Mouse (Mus musculus) spleen, embryonic (tissue): ENCODE data around the gene Gm12185.
"Not testable (repeated sequence)": the region's sequence is repeated elsewhere in the genome, so short reads cannot be mapped to it uniquely, and the experiment has no call there.

Source experiments
- CTCF ChIA-PET: fragments of 350-600 bp; sonication (Branson Sonifier 250); formaldehyde crosslinking; loops from one replicate; lab custom pipeline; 2022; lab: Charles Lee

Gm12185 gene

DNA sequence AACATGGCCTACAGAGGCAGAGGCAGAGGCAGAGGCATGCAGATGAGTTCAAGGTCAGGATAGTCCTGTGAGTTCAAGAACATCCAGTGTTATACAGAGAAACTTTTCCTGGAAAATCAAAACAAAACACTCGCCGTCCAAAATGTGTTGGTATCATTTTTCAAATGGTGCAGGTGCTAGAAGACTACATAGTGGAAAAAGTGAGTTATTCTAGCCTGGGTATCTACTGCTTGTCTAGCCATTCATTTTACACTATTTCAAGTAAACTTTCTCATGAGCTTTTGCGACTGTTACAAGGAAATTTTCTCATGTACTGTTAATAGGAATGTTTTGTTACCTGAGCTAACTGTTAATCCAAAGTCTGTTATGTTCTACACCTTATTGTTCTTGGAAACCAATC is 73.6 kb downstream of the Gm12185 start:
- CTCF ChIA-PET = no interaction called here

DNA sequence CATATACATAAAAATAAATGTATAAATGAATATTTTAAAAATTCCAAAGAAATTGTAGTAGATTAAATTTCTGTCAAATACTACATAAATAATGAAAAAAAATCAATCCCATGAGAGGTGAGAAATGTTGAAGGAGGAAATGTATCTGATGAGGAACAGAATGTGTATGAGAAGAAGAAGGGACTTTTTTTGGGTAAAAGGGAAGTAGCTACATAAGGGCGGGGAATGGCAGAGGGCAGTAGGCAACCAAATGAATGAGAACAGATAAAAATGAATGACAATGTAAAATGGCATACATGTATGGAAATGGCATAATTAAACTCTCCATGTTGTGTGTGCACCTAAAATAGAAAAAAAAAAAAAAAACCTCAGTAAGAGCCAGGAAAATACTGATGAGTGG is 78.4 kb downstream of the Gm12185 start:
- CTCF ChIA-PET = no interaction called here

DNA sequence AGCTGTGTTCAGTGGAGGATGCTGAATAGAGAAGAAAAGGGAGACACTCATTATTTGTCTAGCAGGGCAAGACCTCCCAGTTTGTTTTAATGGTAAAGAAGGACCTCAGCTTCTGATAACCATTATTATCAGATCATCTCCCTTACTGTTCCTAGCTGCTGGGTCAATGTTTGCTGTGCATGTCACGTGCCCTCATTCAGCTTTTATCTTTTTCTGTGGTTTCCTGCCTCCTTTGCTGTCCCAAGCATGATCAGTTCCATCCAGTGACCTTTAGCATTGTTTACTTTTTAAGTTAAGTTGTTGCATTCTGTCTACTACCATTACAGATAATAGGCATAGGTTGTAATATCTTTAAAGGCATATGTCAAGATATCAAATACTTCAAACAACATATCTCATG is 83.6 kb downstream of the Gm12185 start:
- CTCF ChIA-PET = no interaction called here

DNA sequence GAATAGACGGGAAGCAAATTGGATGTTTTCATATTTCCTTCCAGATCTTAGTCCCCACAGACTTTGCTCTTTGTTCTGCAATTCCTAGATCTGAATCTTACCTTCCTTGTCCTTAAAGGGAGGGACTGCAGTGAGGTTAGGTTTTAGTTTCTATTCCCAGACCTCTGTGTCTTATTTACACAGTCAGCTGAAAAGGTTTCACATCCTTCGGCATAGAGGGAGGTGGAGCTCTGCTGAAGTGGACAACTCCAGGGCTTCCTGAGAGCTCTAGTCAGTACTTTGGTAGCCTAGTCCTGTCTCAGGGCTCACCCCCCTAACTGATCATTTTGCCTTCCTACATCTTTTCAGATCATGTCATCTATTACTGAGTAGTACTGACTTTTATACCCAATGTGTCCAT is 90.0 kb downstream of the Gm12185 start, which contains the start of gene Gm5431:
Gene Gm5431, minus strand, starts transcription at position 194 of the 400 bp plus-strand sequence.
- CTCF ChIA-PET = no interaction called here

DNA sequence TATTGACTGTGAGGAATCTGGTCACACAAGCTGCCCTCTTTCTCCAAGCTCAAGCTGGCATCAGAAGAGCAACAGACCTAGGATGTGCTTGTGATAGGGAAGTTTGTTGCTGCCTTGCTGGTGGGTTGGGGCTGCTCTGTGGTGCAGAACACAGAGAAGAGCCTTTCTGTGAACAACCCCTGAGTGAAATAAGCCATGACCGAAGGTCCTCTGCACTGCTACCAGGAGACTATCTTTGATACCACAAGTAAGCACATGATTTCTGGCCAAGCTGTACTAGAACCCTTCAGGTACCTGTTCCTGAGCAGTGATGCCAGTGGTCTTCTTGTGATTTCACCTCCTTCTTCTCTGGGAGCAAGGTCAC is 90.5 kb downstream of the Gm12185 start:
- CTCF ChIA-PET = not testable (repeated sequence)

DNA sequence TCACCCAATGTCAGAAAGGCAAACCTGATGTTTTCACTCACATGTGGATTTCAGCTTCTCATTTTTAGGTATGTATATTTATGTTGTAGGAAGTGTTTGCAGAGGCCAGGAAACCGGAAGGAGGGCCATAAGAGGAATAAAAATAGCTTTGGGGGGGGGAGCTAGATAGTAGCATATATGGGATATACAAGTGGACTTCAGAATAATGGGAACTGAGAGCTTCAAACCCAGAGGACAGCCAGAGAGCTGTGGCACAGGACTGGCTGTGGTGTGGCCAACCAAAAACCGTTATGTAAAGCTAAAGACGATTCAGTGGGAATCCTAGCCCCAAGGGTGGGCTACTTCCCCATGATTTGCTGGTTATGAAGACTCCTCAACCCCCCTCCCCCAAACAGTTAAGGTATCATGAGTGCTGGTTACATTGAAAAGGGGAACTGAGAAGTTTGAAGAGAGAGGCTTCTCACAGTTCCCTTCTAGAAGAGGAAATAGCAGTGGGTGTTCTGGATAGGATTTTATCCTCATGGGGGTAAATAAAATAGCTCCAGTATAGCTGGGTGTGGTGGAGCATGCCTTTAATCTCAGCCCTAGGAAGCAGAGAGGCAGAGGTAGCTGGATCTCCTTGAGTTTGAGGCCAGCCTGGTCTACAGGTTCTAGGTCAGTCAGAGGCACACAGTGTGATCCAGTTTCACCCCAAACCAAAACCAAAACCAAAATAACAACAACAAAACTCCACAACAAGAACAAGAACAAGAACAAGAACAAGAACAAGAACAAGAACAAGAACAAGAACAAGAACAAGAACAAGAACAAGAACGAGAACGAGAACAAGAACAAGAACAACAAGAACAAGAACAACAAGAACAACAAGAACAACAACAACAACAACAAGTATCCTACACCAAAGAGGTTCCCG is 91.1 kb downstream of the Gm12185 start:
- CTCF ChIA-PET = interaction anchor here (0.5 kb wide), 1 partner anchor 66 kb away, joined by 3 read pairs; no protein-coding TSS in a partner anchor

DNA sequence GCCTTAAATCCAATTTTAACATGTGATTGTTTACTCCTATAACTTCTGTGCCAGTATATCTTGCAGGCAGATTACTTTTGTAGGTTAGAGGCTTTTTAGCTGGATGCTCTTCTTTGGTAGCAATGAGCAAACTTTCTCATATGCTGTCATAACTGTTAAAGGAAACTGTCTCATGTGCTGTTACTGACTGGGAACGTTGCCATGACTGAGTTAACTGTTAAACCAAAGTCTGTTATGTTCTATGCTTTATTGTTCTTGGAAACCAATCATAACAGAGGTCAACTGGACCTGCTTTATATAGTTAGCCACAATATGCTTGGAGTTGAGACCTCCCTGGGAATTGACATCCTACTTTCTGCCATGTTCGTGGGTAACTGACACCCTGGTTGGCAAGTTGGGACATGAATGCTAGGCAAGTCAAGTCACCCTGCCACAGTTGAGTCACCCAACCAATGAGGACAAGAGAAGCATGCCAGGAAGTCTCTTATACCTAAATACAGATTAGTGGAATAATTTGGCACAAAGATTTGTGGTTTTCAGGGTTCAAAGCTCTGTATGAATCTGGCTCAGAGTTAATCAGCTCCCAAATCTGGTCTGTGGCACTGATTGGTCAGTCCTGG is 93.1 kb downstream of the Gm12185 start:
- CTCF ChIA-PET = no interaction called here

DNA sequence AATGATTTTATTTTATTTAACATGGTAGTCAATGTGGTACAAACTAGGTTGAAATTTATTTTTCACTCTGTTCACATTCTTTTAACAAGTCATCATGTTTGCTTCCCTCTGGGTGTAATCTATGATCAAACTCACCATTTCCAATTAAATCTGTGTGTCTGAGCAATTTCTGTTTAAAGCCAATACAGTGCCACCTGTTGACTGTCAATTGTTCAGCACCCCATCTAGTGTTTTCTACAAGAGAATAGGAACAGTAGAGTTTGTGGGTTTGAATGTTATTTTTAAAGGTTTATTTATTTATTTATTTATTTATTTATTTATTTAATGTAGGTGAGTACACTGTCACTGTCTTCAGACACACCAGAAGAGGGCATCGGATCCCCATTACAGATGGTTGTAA is 115.3 kb downstream of the Gm12185 start:
- CTCF ChIA-PET = interaction anchor here (0.8 to 2.5 kb wide), 2 partner anchors 216 to 227 kb away, joined by 3 to 8 read pairs; no protein-coding TSS in a partner anchor

DNA sequence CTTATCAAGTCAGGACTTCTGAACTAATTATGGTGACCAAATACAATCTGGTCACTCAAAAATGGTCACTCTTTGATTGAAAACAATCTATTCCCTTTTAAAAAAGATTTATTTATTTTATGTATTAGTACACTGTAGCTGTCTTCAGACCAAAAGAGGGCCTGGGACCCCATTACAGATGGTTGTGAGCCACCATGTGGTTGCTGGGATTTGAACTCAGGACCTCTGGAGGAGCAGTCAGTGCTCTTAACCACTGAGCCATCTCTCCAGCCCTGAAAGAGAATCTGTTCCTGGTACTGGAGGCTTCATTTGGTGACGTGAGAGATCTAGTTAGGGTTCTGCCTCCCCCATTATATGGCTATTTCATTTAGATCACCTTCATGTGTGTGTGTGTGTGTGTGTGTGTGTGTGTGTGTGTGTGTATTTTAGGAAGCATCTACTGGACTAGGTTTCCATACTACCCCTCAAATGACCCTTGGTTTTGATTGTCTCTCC is 116.6 kb downstream of the Gm12185 start:
- CTCF ChIA-PET = interaction anchor here (2.5 kb wide), 1 partner anchor 228 kb away, joined by 8 read pairs; no protein-coding TSS in a partner anchor

DNA sequence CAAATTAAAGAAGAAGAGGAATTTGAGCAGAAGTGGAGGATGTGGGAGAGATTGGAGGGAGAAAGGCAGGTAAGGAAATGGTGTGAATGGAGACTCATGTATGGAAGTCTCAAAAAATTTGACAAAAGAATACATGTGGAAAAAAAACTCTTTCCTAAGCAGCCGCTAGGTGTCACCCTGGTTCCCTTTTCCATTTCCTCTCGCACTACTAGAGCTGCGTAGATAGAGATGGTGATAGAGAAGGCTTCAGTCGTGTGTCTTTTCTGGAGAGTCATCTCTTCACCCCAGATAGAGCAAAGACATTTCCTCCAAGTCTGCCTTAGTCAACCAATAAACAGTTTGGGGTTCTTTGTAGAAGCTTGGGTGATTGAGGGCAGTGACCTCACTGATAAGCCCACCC is 117.6 kb downstream of the Gm12185 start:
- CTCF ChIA-PET = interaction anchor here (0.7 to 2.5 kb wide), 2 partner anchors 223 to 229 kb away, joined by 3 to 8 read pairs; no protein-coding TSS in a partner anchor

DNA sequence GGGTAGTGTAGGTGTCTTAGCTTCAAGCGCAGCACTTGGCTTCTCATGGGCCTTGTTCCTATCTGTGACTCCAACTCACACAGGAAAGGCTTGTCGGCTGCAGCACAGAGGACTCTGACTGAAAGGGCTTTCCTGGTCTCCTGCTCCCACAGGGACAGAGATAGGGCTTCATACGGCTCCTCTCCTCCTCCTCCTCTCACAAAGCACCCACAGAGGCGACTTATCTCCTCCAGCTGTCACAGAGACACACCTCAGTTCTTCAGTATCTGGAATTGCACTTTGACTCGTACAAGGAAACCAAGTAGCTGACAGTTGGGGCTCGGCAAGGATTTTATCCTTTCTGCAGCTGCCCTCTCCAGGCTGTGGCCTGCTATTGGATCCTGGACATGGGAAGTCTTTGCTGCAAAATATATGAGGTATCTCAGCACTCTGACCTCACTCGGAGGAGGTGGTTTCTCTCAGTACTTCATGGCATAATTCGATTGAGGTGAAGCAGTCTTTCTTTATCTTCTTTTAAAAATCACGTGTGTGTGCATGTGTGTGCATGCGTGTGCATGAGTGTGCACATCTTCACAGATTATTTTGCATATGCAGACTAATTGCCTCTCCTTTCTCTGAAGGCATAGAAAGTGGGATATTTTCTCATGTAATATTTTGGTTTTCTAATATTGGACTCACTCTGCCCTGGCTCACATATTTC is 118.3 kb downstream of the Gm12185 start:
- CTCF ChIA-PET = no interaction called here

DNA sequence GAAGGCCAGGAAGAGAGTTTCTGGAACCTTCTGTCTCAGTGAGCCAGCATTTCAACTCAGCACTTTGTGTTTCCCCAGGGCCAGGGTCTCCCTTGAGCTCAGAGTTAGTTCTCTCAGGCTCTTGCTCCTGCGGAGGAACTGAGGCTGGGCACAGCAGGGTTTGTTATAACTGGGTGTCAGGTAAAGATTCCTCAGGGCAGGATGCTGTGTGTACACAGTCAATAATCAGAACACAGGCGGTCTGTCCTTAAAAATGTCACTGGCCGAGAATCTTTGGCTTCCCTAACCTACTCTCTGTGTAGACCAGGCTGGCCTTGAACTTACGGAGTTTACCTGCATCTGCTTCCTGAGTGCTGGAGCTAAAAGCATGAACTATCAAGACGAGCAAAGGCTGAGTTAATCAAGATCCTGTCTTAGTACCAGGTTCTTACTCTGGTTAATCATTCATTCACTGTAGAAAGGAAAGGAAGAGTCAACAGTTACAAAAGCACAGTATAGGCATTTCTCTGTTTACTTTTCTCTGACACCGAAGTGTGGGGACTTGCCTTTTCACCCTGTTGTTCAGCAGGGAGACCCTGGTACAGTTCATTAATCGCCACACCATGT is 119.2 kb downstream of the Gm12185 start:
- CTCF ChIA-PET = interaction anchor here (0.6 to 1.4 kb wide), 2 partner anchors 232 to 237 kb away, joined by 3 to 8 read pairs; no protein-coding TSS in a partner anchor

DNA sequence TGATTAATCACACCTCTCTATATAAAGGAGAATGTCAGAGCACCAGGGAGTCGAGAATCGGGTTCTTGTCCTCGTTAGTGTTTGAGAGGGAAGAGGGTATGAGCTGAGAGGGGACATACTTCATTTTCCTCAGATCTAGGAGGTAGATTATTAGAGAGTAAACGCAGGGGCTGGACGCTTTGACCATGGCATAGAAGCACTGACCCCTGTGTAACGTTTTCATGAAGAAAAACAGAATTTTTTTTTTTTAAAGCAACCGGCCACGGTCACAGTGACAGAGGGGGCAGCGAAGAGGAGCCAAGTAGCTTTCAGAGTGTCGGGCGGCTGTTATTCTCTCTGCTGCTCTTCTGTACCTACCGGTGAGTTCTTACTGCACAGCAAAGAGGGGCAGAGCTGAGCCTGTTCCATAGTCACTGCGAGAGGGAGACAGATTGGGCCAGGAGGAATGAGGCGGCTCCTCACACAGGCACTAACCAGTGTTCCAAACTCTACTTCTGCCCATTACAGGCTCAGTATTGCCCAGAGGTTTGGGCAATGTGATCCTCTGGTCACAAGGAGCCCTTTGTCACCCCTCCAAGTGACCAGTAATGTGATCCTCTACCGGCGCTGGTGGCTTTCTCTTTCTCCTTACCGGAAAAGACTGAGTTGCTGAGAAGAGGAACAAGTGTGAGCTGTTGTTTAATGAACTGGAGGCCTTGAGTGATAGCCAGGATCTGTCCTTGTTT is 120.0 kb downstream of the Gm12185 start:
- CTCF ChIA-PET = interaction anchor here (0.6 to 1.4 kb wide), 3 partner anchors 190 to 238 kb away, joined by 3 to 8 read pairs (median 3); no protein-coding TSS in a partner anchor

DNA sequence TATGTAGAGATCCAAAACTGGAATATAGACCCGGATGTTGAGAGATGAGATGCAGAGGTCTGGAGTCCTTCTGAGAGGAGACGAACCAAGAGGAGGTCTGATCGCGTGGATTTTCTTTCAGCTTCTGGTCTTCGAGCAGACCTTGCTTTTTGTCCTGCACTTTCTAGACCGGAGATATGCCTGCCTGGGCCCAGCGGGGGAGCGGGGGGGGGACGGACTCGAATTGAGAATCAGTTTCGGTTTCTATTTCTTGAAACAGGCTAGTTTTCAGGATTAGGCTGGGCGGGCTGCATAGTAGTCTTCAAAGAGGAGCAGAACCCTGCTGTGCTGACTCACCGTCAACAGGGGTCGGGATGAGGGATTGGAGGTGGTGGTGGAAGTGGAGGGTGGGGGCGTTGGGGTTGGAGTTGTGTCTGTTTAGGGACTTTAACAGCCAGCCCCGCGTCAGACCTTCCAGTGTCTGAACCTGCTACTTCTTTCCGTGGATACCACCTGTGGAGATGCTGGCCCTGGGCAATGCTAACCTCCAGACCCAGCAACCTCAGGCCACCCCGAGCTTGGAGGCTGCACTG is 120.7 kb downstream of the Gm12185 start, which contains the start of gene Irgm1:
Gene Irgm1, minus strand, starts transcription at position 483 of the 572 bp plus-strand sequence.
- CTCF ChIA-PET = interaction anchor here (0.7 kb wide), 1 partner anchor 190 kb away, joined by 3 read pairs; no protein-coding TSS in a partner anchor

DNA sequence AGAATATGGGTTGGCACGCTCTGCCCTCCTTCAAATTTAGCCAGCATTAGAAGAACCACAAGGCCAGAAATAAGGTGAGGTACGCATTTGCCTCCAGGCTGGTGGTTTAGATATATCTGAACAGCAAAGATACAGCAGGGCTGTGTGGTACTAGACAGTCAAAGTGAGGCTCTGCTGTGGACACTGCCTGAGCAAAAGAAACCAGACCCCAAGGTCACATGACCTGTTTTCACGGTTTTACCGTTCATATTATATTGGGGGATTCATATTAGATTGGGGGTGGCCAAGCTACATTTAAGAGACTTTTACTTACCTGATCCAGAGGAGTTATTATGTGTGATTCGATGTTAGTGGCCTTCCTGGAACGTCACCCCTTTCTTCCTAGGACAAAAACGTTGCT is 121.2 kb downstream of the Gm12185 start:
- CTCF ChIA-PET = interaction anchor here (1.0 kb wide), 1 partner anchor 75 kb away, joined by 4 read pairs; no protein-coding TSS in a partner anchor

DNA sequence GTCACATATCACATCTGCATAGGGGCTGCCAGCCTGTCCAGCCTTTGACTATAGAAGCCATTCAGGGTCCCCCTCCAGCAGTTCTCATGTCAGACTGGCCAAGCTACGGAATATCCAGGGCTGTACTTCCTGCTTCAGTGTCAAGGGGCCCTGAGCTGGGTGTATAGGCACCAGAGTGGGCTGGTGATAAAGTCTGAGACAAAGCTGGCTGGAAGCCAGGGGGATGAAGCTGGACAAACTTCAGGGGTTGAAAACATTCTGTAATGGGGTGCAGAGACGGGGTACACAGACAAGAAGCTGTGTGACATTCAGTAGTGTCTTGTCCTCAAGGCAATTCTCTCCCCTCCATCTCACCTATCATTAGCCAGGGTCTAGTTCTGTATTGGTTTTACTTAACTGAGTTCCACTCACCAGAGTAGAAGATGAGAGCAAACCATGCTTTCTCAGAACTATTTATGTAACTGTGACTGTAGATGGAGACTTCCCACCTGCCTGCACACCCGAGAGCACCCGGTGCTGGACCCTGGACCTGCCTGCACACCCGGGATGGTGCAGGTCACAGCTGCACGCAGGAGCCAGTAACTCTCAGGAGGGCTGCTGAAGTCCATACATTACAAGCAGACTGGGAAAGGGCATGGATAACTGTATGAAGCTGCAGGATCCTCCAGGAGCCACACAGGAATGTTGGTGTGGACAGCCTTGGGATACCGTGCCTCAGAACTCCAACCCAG is 122.5 kb downstream of the Gm12185 start:
- CTCF ChIA-PET = interaction anchor here (0.5 to 1.2 kb wide), 6 partner anchors 11 to 226 kb away, joined by 3 to 10 read pairs (median 4); no protein-coding TSS in a partner anchor

DNA sequence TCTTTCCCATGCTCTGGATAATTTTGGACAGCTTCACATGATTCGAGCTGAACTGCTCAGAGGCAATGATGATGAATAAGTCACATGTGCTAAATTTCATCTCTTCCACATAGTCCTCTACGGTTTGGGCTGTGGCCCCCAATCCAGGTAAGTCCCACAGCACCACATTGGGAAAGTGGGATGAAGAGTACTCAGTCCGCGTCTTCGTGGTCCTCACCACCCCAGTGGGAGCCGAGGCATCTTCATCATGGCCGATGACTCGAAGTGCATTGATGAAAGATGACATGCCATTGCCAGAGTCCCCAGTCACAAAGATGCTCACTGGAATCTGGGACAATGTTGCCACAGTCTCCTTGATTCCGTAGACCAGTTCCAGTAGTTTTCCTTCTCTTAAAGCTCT is 125.5 kb downstream of the Gm12185 start:
- CTCF ChIA-PET = no interaction called here

DNA sequence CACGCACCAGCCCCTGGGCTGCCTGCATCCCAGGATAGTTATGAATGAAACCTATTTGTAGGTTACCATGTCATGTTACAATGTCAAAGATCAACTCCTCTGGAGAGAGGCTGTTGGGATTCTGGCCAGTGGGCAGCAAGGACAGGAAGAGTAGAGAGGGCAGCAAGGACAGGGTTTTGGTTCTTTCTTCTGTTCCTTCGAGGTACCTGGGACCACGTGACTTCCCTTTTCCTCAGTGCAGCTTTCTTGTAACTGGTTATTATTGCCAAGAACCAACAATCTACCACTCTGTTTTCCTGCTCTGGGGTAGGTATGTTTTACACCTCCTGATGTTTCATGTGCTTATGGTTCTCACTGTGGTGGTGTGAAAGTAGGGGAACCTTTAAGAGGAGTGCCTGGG is 128.2 kb downstream of the Gm12185 start:
- CTCF ChIA-PET = no interaction called here

DNA sequence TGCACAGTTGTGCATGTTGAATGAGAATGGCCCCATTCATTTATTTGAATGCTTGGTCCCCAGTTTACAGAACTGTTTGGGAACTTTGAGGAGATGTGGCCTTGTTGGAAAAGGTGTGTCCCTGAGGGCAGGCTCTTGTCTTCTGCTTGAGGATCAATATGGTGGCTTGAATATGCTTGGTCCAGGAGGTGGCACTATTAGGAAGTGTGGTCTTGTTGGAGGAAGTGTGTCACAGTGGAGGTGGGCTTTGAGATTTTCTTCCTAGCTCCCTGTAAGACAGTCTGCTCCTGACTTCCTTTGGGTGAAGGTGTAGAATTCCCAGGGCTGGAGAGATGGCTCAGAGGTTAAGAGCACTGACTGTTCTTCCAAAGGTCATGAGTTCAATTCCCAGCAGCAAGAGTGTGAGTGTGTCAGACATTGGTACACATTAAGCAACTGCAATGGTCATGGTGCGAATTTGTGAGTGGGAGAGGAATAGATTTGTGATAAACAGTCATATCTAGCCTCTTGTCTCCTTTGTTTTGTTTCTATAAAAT is 129.2 kb downstream of the Gm12185 start:
- CTCF ChIA-PET = no interaction called here
